Mouse (Mus musculus) testis, adult 2 months (tissue): Measurements from ENCODE around the gene Cysrt1. TPM values are rescaled to one million over a fixed set of nuclear protein-coding genes. Genes with fewer than 3 reads are reported as not detected.

ENCODE experiments used
- H3K27ac ChIP-seq: fragments of 200-500 bp; 2 replicates; pipeline ENCODE4 v1.5.1; 2012; ENCODE audit warnings: low read depth, low read length; ENCODE audit not compliant: control insufficient read depth, insufficient read depth
- H3K27me3 ChIP-seq: fragments of 200-500 bp; 2 replicates; pipeline ENCODE4 v1.6.1; 2012; ENCODE audit warnings: mild to moderate bottlenecking, low read length, moderate library complexity; ENCODE audit not compliant: control insufficient read depth, insufficient read depth
- H3K36me3 ChIP-seq: fragments of 200-500 bp; 2 replicates; pipeline ENCODE4 v1.6.1; 2012; ENCODE audit warnings: mild to moderate bottlenecking, low read length; ENCODE audit not compliant: control insufficient read depth, insufficient read depth
- H3K4me1 ChIP-seq: fragments of 200-500 bp; 2 replicates; pipeline ENCODE4 v1.6.1; 2012; ENCODE audit warnings: low read length; ENCODE audit not compliant: control insufficient read depth, insufficient read depth
- H3K4me3 ChIP-seq: fragments of 200-500 bp; 2 replicates; pipeline ENCODE4 v1.5.1; 2012; ENCODE audit warnings: low read depth, mild to moderate bottlenecking, low read length, moderate library complexity, mixed read lengths; ENCODE audit not compliant: control insufficient read depth
- CTCF ChIP-seq: fragments of 200-500 bp; IDR thresholded peaks from 2 replicates; pipeline ENCODE4 v1.5.1; 2012; ENCODE audit warnings: low read depth, mild to moderate bottlenecking, inconsistent platforms, low read length, moderate library complexity; ENCODE audit not compliant: control insufficient read depth, insufficient read depth, insufficient replicate concordance
- POLR2A ChIP-seq: fragments of 200-500 bp; IDR thresholded peaks from 2 replicates; pipeline ENCODE4 v1.6.1; 2012; ENCODE audit warnings: low read depth, mild to moderate bottlenecking, inconsistent platforms, low read length, moderate library complexity; ENCODE audit not compliant: control insufficient read depth
- polyA plus RNA-seq: library from polyadenylated mRNA; depleted of rRNA; stranded (reverse); fragments of >200 nt; gene quantifications from 2 replicates; pipeline ENCODE4 v1.2.3, GENCODE M21; 2012

Cysrt1 gene
- polyA plus RNA-seq, 1 experiment = 0.31 TPM

DNA sequence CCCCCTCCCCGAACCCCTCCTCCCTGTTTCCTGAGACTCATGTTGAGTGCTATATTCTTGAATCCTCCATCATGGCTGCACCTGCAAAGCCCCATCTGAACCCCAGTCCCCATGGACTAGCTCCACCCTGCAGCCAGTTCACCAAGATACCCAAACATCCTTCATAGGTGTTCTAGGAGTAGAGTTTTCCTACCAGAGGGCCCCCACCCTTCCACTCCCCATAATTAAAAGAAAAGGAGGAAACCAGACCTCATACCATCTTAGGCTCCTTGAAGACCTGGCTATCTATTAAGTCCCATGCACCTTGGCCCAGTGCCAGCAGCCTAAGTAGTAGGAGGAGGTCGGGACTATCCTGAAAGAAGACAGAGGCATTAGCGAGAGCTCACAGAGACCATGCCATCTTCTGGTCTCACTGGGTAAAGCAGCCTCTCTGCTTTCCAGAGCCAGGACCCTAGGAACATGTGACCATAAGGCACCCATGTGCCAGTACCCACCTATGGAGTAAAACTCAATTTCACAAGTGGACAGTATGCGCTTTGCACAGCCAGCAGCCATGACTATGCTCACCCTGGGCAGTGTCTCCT is 38.5 kb downstream of the Cysrt1 start:
- Histone ChIP-seq H3K4me3 (no peak overlapping the region), H3K4me1 (no peaks in the 10 kb centered on the region), H3K27ac (no peak overlapping the region), H3K27me3 (no peaks in the 10 kb centered on the region), H3K36me3 (peaks cover 1% of the 10 kb centered on the region)
- no peak for TF ChIP-seq POLR2A
- TF ChIP-seq CTCF = no peak

DNA sequence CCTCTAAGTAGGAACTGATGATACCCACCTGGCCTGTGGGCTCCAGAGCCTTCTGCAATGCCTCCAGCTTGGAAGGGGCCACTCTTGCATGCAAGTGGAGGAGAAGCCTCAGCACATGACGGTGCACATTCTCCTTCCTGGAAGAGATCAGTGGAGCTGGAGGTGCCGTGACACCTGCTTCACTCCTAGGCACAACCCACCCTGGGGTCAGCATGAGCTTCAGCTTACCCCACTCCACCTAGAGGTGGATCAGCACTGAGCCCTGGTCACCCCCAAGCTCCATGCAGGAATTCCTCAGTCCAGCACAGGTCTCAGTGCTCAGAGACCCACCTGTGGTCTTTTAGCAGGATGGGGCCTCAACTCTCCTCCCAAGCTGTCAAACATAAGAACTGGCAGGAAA is 41.6 kb downstream of the Cysrt1 start:
- peaks cover 1% of the 10 kb centered on the region for H3K36me3 ChIP-seq
- no peaks in the 10 kb centered on the region; the same call in 1 of the 2 replicates for H3K4me1 ChIP-seq

GRCm38 (mm10) chr2:25197946-25198345 is 44.3 kb downstream of the Cysrt1 start:
- Histone ChIP-seq H3K27ac (no peak overlapping the region), H3K4me1 (peaks cover 4% of the 10 kb centered on the region; the same call in 1 of the 2 replicates), H3K4me3 (no peak overlapping the region), H3K27me3 (no peaks in the 10 kb centered on the region), H3K36me3 (peaks cover 1% of the 10 kb centered on the region)
- TF ChIP-seq CTCF (no peak), POLR2A (no peak)

More for the DNA sequence above, 41.6 kb downstream of the Cysrt1 start:
- H3K27ac ChIP-seq = no peak overlapping the region
- TF ChIP-seq POLR2A (no peak), CTCF (no peak)
- H3K4me3 ChIP-seq = no peak overlapping the region
- no peaks in the 10 kb centered on the region for H3K27me3 ChIP-seq

DNA sequence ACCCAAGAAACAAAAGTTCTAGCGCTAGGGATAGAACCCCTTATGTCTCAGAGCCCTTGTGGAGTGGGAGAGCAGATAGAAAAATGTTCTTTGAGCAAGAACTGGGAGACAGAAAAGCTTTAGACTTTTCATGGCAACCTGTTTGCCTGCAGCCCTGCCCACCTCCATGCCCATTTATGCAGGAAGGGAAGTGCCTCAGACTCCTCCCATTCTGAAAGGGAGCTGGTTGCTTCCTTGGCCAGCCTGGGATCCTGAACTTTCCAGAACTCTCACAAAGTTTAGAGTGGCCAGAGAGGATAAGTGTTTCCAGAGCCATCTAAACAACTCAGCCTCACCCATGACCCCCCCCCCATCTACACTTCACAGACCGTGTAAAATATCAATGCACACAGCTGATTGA is 45.1 kb downstream of the Cysrt1 start:
- Histone ChIP-seq H3K27ac (peak overlapping the region; percentile 70), H3K4me3 (no peak overlapping the region)
- TF ChIP-seq POLR2A (no peak), CTCF (no peak)

DNA sequence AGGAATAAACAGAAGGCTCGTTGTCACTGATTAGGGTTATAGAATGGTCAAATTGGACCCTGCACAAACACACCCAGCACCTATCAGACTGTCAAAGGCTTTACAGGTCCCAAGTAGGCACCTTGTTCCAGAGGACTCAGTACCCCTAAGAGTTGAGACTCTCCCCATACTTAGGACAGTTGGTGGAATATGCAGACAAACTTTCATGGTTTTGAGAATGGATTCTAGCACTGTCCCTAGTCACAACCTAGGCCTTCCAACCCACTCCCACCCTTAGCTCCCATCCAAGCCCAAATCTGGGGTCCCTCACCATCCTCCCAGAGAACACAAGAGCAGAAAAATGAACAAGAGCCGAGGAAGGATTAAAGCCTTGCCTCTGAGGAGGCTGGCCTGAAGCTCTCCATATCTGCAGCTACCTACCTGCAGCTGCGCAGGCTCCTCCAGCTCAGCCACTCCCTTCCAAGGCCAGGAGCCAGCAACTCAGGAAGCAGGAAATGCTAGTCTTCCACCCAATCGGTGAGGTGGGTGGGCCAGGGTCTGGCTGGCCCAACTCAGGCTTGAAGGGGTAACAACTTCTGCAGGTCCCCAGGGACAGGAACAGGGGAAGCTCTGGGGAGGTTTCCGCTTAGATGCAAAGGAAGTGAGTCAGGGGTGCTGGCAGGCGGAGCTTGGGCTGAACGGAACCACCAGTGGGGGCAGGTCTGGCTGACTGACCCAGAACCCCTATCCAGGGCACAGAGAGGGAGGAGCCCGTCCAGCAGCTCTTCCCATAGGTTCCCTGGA is 45.9 kb downstream of the Cysrt1 start, which contains the start of gene Tor4a:
Tor4a (minus strand) TSS at position 715 of the 783 bp plus-strand sequence.
- Histone ChIP-seq H3K4me3 (peak within 1 kb of the TSS; percentile 66), H3K36me3 (peaks cover 1% of the 10 kb centered on the region; the same call in 1 of the 2 replicates), H3K27ac (peak within 1 kb of the TSS; percentile 70), H3K4me1 (peaks cover 4% of the 10 kb centered on the region; the same call in 1 of the 2 replicates), H3K27me3 (no peaks in the 10 kb centered on the region)
- no peak for TF ChIP-seq POLR2A
- no peak for TF ChIP-seq CTCF

More for the DNA sequence above, 45.1 kb downstream of the Cysrt1 start:
- Histone ChIP-seq H3K27me3 (no peaks in the 10 kb centered on the region), H3K4me1 (peaks cover 4% of the 10 kb centered on the region; the same call in 1 of the 2 replicates), H3K36me3 (peaks cover 1% of the 10 kb centered on the region; the same call in 1 of the 2 replicates)

GRCm38 (mm10) chr2:25195211-25196156 is 46.8 kb downstream of the Cysrt1 start:
- Histone ChIP-seq H3K36me3 (no peaks in the 10 kb centered on the region), H3K27ac (peak overlapping the region; percentile 70; the same call in 1 of the 2 replicates), H3K4me3 (peak overlapping the region; percentile 66), H3K27me3 (no peaks in the 10 kb centered on the region), H3K4me1 (peaks cover 4% of the 10 kb centered on the region; the same call in 1 of the 2 replicates)
- TF ChIP-seq POLR2A = no peak

DNA sequence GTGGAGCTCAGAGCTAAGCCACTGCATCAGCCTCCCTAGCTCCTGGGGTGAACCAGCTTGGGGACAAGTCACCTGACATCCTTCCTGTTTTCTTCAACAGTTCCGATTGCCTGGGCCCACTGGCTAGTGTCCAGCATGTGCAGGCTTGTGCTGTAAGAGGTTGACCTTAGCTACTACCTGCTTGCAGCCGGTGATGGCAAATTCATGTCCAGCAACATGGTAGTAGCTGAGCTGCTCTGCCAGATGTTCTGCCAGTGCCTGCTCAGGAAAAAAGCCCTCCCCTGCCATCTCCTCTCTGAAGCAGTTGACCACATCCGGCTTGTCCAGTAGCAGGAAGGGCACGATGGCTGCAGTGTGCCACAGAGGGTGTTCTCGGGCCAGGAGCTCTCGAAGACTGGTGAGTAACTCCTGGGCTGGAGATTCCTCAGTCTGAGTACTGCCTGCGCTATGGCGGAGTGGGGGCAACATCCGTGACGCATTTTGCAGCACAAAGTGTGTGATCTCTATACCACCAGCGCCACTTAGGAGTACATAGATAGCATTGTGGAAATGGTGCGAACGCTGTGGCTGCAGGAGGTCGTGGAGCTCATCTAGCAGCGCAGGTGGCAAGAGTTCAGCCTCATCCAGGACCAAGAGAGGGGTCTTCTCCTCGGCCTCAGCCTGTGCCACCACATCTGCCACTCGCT is 47.6 kb downstream of the Cysrt1 start:
- Histone ChIP-seq H3K4me3 (no peak overlapping the region), H3K27ac (no peak overlapping the region), H3K27me3 (no peaks in the 10 kb centered on the region), H3K4me1 (peaks cover 4% of the 10 kb centered on the region; the same call in 1 of the 2 replicates), H3K36me3 (no peaks in the 10 kb centered on the region)
- TF ChIP-seq CTCF (no peak), POLR2A (no peak)
